Comparison of ENCODE assay signal across 8 mouse cellular contexts in the genomic region with DNA sequence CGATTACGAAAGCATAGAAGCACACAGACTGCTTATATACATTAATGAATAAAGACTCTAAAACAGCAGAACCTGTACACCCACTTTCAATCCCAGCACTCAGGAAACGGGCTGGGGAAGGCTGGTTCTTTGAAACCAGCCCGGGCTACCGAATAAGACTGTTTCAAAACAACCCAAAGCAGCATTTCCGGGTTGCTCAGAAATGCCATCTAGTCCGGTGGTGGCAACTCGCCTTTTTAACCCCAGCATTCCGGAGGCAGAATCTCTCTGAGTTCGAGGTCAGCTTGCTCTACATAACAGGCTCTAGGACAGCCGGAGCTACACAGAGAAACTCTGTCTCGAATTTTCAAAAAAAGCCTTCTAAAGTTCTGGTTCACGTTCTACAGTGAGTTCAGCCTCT. TPM values are rescaled to one million over a fixed set of nuclear protein-coding genes. Genes with fewer than 3 reads are reported as not detected.
DNase-seq lines count a peak whose midpoint lies in the region; ATAC-seq and TF ChIP-seq lines count a peak whose summit lies in the region.

No protein-coding gene starts in this region.

- no peak for TF ChIP-seq RAD21 in CH12.LX (IDR thresholded peaks at IDR 0.05; ENCODE audit: low read depth, low read length)

- no peak for DNase-seq in heart, adult 2 months
- DNase-seq in heart, adult 18-20 months: no peak
- peak; percentile 21 for DNase-seq in CH12.LX (ENCODE audit: extremely low read depth)
- no peak for DNase-seq in liver, postnatal 0 days
- DNase-seq in thymus, postnatal 25 days: no peak
- DNase-seq in cerebellum, postnatal 14 days: no peak
- no peak for DNase-seq in urinary bladder, adult 18-20 months (ENCODE audit: low spot score in 2 of 2)

- H3K4me2 ChIP-seq in CH12.LX (ENCODE audit: insufficient read depth, low read depth, poor library complexity, severe bottlenecking): peak overlapping the region; percentile 63
- H3K4me2 ChIP-seq in forebrain, embryonic 16.5 days (ENCODE audit: low read length): peak overlapping the region; percentile 96
- H3K4me2 ChIP-seq in liver, postnatal 0 days (ENCODE audit: low read depth, low read length): peak overlapping the region; percentile 99

- peaks cover 9% of the 10 kb centered on the region for H3K4me1 ChIP-seq in heart, adult 2 months (ENCODE audit: control insufficient read depth, insufficient read depth, low read length)
- peaks cover 8 to 32% of the 10 kb centered on the region in 2 experiments; a peak in 3 of 4 replicates for H3K4me1 ChIP-seq in CH12.LX (ENCODE audit: control insufficient read depth in 1 of 2, insufficient read depth in 2 of 2)
- peaks cover 29% of the 10 kb centered on the region for H3K4me1 ChIP-seq in forebrain, embryonic 16.5 days (replicated peaks; ENCODE audit: control insufficient read depth, insufficient read depth, low read length)
- H3K4me1 ChIP-seq in liver, postnatal 0 days (ENCODE audit: insufficient read depth): peaks cover 46% of the 10 kb centered on the region

- H3K9ac ChIP-seq in heart, adult 2 months (ENCODE audit: low read depth, low read length): no peak overlapping the region
- H3K9ac ChIP-seq in CH12.LX (ENCODE audit: insufficient read depth, low read depth): peak overlapping the region; percentile 47
- H3K9ac ChIP-seq in forebrain, embryonic 16.5 days (replicated peaks; ENCODE audit: low read depth, low read length): peak overlapping the region; percentile 52
- peak overlapping the region; percentile 63 for H3K9ac ChIP-seq in liver, postnatal 0 days (replicated peaks)

- in situ Hi-C loops in CH12.LX (cut with MboI; ENCODE audit: low pct_ligation_motif_present, low pct_unique_long_range_greater_than_20kb, low sequenced_read_pairs): loop anchor here (10.0 kb wide), 1 partner anchor 194 kb away; the partner anchor contains the start of gene Gipr

- no peaks in the 10 kb centered on the region; the same call in 1 of the 2 replicates for H3K36me3 ChIP-seq in heart, adult 2 months (ENCODE audit: control insufficient read depth, insufficient read depth, low read length)
- peaks cover 24 to 40% of the 10 kb centered on the region in 2 experiments for H3K36me3 ChIP-seq in CH12.LX (replicated peaks in 1 of 2; ENCODE audit: control insufficient read depth in 1 of 2, insufficient read depth in 1 of 2, low read length in 1 of 2)
- peaks cover 10% of the 10 kb centered on the region; the same call in 1 of the 2 replicates for H3K36me3 ChIP-seq in forebrain, embryonic 16.5 days (ENCODE audit: control insufficient read depth, insufficient read depth)
- peaks cover 16% of the 10 kb centered on the region for H3K36me3 ChIP-seq in liver, postnatal 0 days (replicated peaks; ENCODE audit: insufficient read depth, low read length)

- TF ChIP-seq CTCF in heart, adult 2 months (IDR thresholded peaks at IDR 0.05): no peak
- no peak for TF ChIP-seq CTCF in CH12.LX (conservative IDR thresholded peaks at IDR 0.05 in 1 of 2, IDR thresholded peaks at IDR 0.05 in 1 of 2; ENCODE audit: low read depth in 2 of 2, low read length in 2 of 2)
- no peak for TF ChIP-seq CTCF in liver, postnatal 0 days (IDR thresholded peaks at IDR 0.05; ENCODE audit: low read depth)

- dilution Hi-C loops in CH12.LX (cut with MboI; ENCODE audit: extremely low pct_ligation_motif_present, extremely low pct_unique_long_range_greater_than_20kb, low sequenced_read_pairs): no loop called here

- intact Hi-C loops in heart, adult 2 months (cut with DNase I): no loop called here

- no peak for ATAC-seq in forebrain, embryonic 16.5 days
- no peak for ATAC-seq in liver, postnatal 0 days

- WGBS in heart, adult 2 months: 16% methylated on average over 13 of the region's 13 CpGs
- 21% methylated on average over 13 of the region's 13 CpGs for WGBS in forebrain, embryonic 16.5 days
- 9% methylated on average over 13 of the region's 13 CpGs for WGBS in liver, postnatal 0 days (ENCODE audit: insufficient replicate concordance)

- TF ChIP-seq EP300 in heart, adult 2 months (IDR thresholded peaks at IDR 0.05; ENCODE audit: insufficient read depth, low read depth, low read length): no peak
- no peak for TF ChIP-seq EP300 in CH12.LX (IDR thresholded peaks at IDR 0.05; ENCODE audit: low read length)
- TF ChIP-seq EP300 in liver, postnatal 0 days (IDR thresholded peaks at IDR 0.05; ENCODE audit: low read depth): no peak

- H3K4me3 ChIP-seq in heart, adult 2 months: peak overlapping the region; percentile 77
- H3K4me3 ChIP-seq in CH12.LX (replicated peaks in 1 of 3; ENCODE audit: low read depth in 2 of 3, low read length in 2 of 3, poor library complexity in 1 of 3): peak overlapping the region; percentile 37 to 85 (median 73)
- peak overlapping the region; percentile 49 for H3K4me3 ChIP-seq in forebrain, embryonic 16.5 days (replicated peaks; ENCODE audit: low read length)
- H3K4me3 ChIP-seq in liver, postnatal 0 days (ENCODE audit: low read depth, low read length): peak overlapping the region; percentile 65

- H3K27ac ChIP-seq in heart, adult 2 months: no peak overlapping the region; the same call in 1 of the 2 replicates
- H3K27ac ChIP-seq in CH12.LX (ENCODE audit: insufficient read depth, low read depth): no peak overlapping the region
- no peak overlapping the region for H3K27ac ChIP-seq in forebrain, embryonic 16.5 days (ENCODE audit: low read length)
- no peak overlapping the region for H3K27ac ChIP-seq in liver, postnatal 0 days (ENCODE audit: low read depth)

- peaks cover 4% of the 10 kb centered on the region for H3K9me3 ChIP-seq in CH12.LX (replicated peaks; ENCODE audit: low read length)
- no peaks in the 10 kb centered on the region for H3K9me3 ChIP-seq in forebrain, embryonic 16.5 days (ENCODE audit: control insufficient read depth, low read length)
- H3K9me3 ChIP-seq in liver, postnatal 0 days (ENCODE audit: low read length): no peaks in the 10 kb centered on the region

- TF ChIP-seq POLR2A in heart, adult 2 months (IDR thresholded peaks at IDR 0.05; ENCODE audit: insufficient read depth, low read depth, low read length): no peak
- TF ChIP-seq POLR2A in CH12.LX (IDR thresholded peaks at IDR 0.05; ENCODE audit: low read depth, low read length): no peak

- no peaks in the 10 kb centered on the region for H3K79me2 ChIP-seq in heart, adult 2 months (replicated peaks; ENCODE audit: control insufficient read depth, insufficient read depth, low read length)
- peaks cover 8% of the 10 kb centered on the region for H3K79me2 ChIP-seq in CH12.LX (replicated peaks; ENCODE audit: control insufficient read depth, extremely low read depth, insufficient read depth, poor library complexity, severe bottlenecking)

- no peaks in the 10 kb centered on the region for H3K27me3 ChIP-seq in heart, adult 2 months (ENCODE audit: control insufficient read depth, insufficient read depth, low read length)
- peaks cover 37% of the 10 kb centered on the region for H3K27me3 ChIP-seq in CH12.LX (replicated peaks)
- H3K27me3 ChIP-seq in forebrain, embryonic 16.5 days (replicated peaks; ENCODE audit: control insufficient read depth, insufficient read depth, low read length): no peaks in the 10 kb centered on the region; the same call in 1 of the 2 replicates
- no peaks in the 10 kb centered on the region for H3K27me3 ChIP-seq in liver, postnatal 0 days (ENCODE audit: insufficient read depth, low read length)

RNA-seq across cellular contexts. Expression of gene Cd3eap, which starts 0.6 kb away (rescaled TPM):
- 1 to 10 TPM; 9.3 to 9.7 TPM for total RNA-seq in heart, adult 2 months (2021)
- 4.4 and 4.7 TPM in 2 replicates for polyA plus RNA-seq in heart, adult 2 months (2012; rRNA removed)
- 1 to 10 TPM; 9.6 to 10.0 TPM for total RNA-seq in heart, adult 18-20 months (2021)
- 22.6 and 33.2 TPM in 2 replicates for total RNA-seq in CH12.LX (2012; rRNA removed)
- 14.4 and 15.9 TPM in 2 replicates for total RNA-seq in CH12.LX (2014; rRNA removed)
- polyA plus RNA-seq in CH12.LX (2012; ENCODE audit: insufficient read length, low read depth): 36.8 and 36.9 TPM in 2 replicates
- polyA plus RNA-seq in forebrain, embryonic 16.5 days (2015; fragmentation: Nextera tagmentation; extraction: Ambion mirVana): 23.1 and 26.4 TPM in 2 replicates
- polyA plus RNA-seq in liver, postnatal 0 days (2015; fragmentation: Nextera tagmentation; extraction: Ambion mirVana): 7.7 and 7.8 TPM in 2 replicates

RNA-seq across cellular contexts. Expression of gene Ppp1r13l, which starts 0.9 kb away (rescaled TPM):
- 10 to 100 TPM; 43.9 to 45.1 TPM for total RNA-seq in heart, adult 2 months (2021)
- 23.5 and 30.1 TPM in 2 replicates for polyA plus RNA-seq in heart, adult 2 months (2012; rRNA removed)
- total RNA-seq in heart, adult 18-20 months (2021): 10 to 100 TPM; 38.2 to 42.9 TPM
- total RNA-seq in CH12.LX (2012; rRNA removed) (0.42 and 0.68 TPM in 2 replicates), CH12.LX (2014; rRNA removed) (0.11 TPM in 1 of 2 replicates, not detected in the other)
- polyA plus RNA-seq in CH12.LX (2012; ENCODE audit: insufficient read length, low read depth): 1.3 and 1.4 TPM in 2 replicates
- 3.0 and 3.6 TPM in 2 replicates for polyA plus RNA-seq in forebrain, embryonic 16.5 days (2015; fragmentation: Nextera tagmentation; extraction: Ambion mirVana)
- 0.47 and 0.69 TPM in 2 replicates for polyA plus RNA-seq in liver, postnatal 0 days (2015; fragmentation: Nextera tagmentation; extraction: Ambion mirVana)

RNA-seq across cellular contexts. Expression of gene Ercc1, which starts 14.1 kb away (rescaled TPM):
- 10 to 100 TPM; 46.8 to 48.6 TPM for total RNA-seq in heart, adult 2 months (2021)
- polyA plus RNA-seq in heart, adult 2 months (2012; rRNA removed): 47.1 and 49.1 TPM in 2 replicates
- total RNA-seq in heart, adult 18-20 months (2021): 10 to 100 TPM; 43.5 to 50.3 TPM
- 27.7 and 31.1 TPM in 2 replicates for total RNA-seq in CH12.LX (2012; rRNA removed)
- 25.3 and 26.9 TPM in 2 replicates for total RNA-seq in CH12.LX (2014; rRNA removed)
- polyA plus RNA-seq in CH12.LX (2012; ENCODE audit: insufficient read length, low read depth): 28.2 and 29.8 TPM in 2 replicates
- polyA plus RNA-seq in forebrain, embryonic 16.5 days (2015; fragmentation: Nextera tagmentation; extraction: Ambion mirVana): 79.3 and 85.9 TPM in 2 replicates
- 9.6 and 9.8 TPM in 2 replicates for polyA plus RNA-seq in liver, postnatal 0 days (2015; fragmentation: Nextera tagmentation; extraction: Ambion mirVana)

RNA-seq across cellular contexts. Expression of gene Ercc2, which starts 23.2 kb away (rescaled TPM):
- total RNA-seq in heart, adult 2 months (2021): 10 to 100 TPM; 10.9 to 11.6 TPM
- polyA plus RNA-seq in heart, adult 2 months (2012; rRNA removed): 22.6 and 24.8 TPM in 2 replicates
- 10 to 100 TPM in 1 of 2 experiments, 1 to 10 TPM in 1; 7.6 to 10.4 TPM for total RNA-seq in heart, adult 18-20 months (2021)
- 40.6 and 43.8 TPM in 2 replicates for total RNA-seq in CH12.LX (2012; rRNA removed)
- total RNA-seq in CH12.LX (2014; rRNA removed): 29.0 and 30.0 TPM in 2 replicates
- 31.7 and 33.5 TPM in 2 replicates for polyA plus RNA-seq in CH12.LX (2012; ENCODE audit: insufficient read length, low read depth)
- polyA plus RNA-seq in forebrain, embryonic 16.5 days (2015; fragmentation: Nextera tagmentation; extraction: Ambion mirVana): 25.3 and 28.5 TPM in 2 replicates
- 3.8 and 4.6 TPM in 2 replicates for polyA plus RNA-seq in liver, postnatal 0 days (2015; fragmentation: Nextera tagmentation; extraction: Ambion mirVana)

RNA-seq across cellular contexts. Expression of gene Klc3, which starts 45.3 kb away (rescaled TPM):
- under 1 TPM; 0.21 to 0.25 TPM for total RNA-seq in heart, adult 2 months (2021)
- 0.29 and 0.59 TPM in 2 replicates for polyA plus RNA-seq in heart, adult 2 months (2012; rRNA removed)
- under 1 TPM; 0.32 to 0.46 TPM for total RNA-seq in heart, adult 18-20 months (2021)
- total RNA-seq in CH12.LX (2012; rRNA removed) (3.9 and 4.4 TPM in 2 replicates), CH12.LX (2014; rRNA removed) (0.17 TPM in 1 of 2 replicates, not detected in the other)
- polyA plus RNA-seq in CH12.LX (2012; ENCODE audit: insufficient read length, low read depth): not detected in 2 replicates
- 2.2 and 2.5 TPM in 2 replicates for polyA plus RNA-seq in forebrain, embryonic 16.5 days (2015; fragmentation: Nextera tagmentation; extraction: Ambion mirVana)
- polyA plus RNA-seq in liver, postnatal 0 days (2015; fragmentation: Nextera tagmentation; extraction: Ambion mirVana): 0.12 and 0.32 TPM in 2 replicates
